Mouse (Mus musculus): Measurements from ENCODE around the gene Uqcrh.

The Uqcrh gene

GRCm38 (mm10) chr4:116059012-116059726, 15.7 kb downstream of the Uqcrh start:
- DNase-seq (ENCODE audit: extremely low read depth, insufficient read length, low spot score) = no peak

- no peak for DNase-seq (ENCODE audit: extremely low read depth, insufficient read length, low spot score)
Observed at GRCm38 (mm10) chr4:116057559-116057958, 17.3 kb downstream of the Uqcrh start.

DNA sequence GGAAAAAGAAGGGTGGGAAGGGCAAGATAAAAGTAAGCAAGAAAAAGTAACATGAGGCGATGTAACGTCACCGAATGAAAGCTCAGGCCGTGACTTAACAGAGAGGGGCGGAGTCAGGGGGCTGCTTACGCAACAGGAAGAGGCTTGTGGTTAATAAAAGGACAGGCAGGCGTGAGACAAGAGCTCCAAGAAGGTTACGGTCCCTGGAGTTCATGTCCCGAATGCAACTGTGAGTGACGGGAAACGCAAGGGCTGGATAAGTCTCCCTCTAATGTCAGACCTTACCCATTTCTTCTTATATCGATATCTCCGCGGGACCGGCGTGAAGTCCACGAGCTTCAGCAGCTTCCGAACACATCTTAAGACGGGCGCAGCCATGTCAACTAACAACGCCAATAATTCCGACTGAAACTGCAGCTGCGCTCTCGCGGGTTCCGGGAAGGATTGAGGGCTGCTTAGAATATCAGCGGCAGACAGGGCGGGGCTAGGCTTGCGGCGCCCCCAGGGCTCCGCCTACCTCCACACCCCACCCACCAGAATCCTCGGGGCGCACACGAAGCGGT, 21.4 kb downstream of the Uqcrh start, which contains the start of gene Nsun4:
Gene Nsun4 (minus strand): TSS at position 478 of the 563 bp plus-strand sequence.
- DNase-seq (ENCODE audit: extremely low read depth, insufficient read length, low spot score) = peak; percentile 95

GRCm38 (mm10) chr4:116052526-116053293, 22.2 kb downstream of the Uqcrh start:
- DNase-seq (ENCODE audit: extremely low read depth, insufficient read length, low spot score) = no peak

DNA sequence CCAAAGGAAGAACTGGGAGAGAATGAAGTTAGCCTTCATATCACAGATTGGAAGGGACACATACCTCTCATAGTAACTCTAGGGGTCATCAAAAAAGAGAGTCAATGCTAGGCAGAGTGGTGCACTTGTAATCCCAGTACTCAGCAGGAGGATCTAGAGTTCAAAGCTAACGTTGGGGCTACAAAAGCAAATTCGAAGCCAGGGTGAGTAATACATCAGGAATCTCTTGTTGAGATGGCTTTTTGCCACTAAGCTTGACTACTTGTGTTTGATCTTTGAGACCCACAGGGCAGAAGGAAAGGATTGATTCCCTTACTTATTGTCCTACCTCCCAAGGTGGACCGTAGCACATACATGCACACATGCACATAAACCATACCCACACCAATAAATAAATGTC, 25.7 kb downstream of the Uqcrh start:
- DNase-seq (ENCODE audit: extremely low read depth, insufficient read length, low spot score) = no peak

GRCm38 (mm10) chr4:116048130-116048920, 26.5 kb downstream of the Uqcrh start:
- no peak for DNase-seq (ENCODE audit: extremely low read depth, insufficient read length, low spot score)

DNA sequence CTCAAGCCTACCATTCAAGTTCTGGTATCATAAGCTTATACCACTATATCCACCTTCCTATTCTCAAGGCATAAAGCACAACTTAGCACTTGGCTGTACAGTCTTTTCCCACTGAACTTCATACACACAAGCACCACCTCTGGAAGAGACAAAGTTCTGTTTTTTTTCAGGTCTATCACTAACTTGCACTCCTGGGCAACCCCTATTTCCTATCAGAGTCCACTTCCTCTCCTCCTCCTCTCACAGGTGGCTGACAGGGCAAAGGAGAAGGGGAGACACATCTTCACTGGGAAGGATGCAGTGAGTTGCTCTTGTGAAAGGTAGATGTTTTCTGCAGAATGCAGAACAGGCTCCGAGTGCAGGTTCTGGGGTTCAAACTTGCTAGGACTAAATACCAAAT, 27.2 kb downstream of the Uqcrh start:
- DNase-seq (ENCODE audit: extremely low read depth, insufficient read length, low spot score) = no peak

DNA sequence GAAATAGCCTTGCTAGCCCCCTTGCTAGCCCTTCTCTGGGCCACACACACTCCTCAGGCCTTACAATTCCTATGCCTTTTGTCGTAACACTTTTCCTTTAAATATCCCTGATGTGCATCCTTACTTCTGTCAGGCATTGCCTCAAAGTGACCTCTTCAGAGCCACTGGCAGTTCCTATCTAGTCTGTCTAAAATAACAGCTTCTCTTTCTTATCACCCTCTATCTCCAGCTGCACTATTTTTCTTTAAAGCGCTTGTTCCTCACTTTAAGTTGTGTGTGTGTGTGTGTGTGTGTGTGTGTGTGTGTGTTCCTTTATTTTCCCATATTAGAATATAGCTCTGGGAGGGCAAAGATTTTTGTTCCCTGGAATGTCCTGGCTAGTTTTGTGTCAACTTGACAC, 28.3 kb downstream of the Uqcrh start:
- DNase-seq (ENCODE audit: extremely low read depth, insufficient read length, low spot score) = no peak

DNA sequence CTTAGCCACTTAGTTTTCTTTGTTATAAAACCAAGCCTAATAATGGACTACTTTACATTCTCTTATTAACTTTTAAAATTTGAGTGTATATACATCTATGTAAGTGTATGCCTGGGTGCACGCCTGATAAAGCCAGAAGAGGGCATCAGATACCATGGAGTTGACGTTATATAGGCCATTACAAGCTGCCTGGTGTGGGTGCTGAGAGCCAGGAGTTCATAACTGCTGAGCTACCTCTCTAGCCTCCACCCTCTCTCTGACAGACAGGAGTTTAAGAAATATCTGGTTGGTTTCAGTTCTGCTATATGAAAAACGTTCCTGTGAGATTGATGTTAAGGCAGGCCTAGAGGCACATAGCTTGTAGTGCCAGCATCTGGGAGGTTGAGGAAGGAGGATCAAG, 32.7 kb downstream of the Uqcrh start:
- no peak for DNase-seq (ENCODE audit: extremely low read depth, insufficient read length, low spot score)

GRCm38 (mm10) chr4:116040466-116040865, 34.4 kb downstream of the Uqcrh start:
- DNase-seq (ENCODE audit: extremely low read depth, insufficient read length, low spot score) = no peak

- no peak for DNase-seq (ENCODE audit: extremely low read depth, insufficient read length, low spot score)
Observed at GRCm38 (mm10) chr4:116033374-116033773, 41.5 kb downstream of the Uqcrh start.

DNA sequence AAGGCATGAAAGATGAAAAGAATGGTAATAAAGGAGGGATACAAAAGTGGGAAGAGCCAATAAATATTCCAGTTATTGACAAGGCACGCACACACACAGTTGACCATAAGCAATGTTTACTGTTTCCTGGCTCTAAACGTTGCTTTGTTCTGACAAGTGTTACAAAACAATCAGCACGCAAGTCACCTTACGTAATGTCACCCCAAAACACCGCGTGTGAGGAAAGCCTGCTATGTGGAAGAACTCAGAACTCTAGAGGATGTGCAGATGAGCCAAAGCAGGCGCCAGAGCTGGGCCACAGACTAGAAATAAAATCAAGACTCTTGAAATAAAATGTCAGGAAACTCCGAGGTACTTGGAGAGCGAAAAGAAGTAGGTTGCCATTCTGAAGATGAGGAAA, 42.0 kb downstream of the Uqcrh start:
- DNase-seq (ENCODE audit: extremely low read depth, insufficient read length, low spot score) = no peak

DNA sequence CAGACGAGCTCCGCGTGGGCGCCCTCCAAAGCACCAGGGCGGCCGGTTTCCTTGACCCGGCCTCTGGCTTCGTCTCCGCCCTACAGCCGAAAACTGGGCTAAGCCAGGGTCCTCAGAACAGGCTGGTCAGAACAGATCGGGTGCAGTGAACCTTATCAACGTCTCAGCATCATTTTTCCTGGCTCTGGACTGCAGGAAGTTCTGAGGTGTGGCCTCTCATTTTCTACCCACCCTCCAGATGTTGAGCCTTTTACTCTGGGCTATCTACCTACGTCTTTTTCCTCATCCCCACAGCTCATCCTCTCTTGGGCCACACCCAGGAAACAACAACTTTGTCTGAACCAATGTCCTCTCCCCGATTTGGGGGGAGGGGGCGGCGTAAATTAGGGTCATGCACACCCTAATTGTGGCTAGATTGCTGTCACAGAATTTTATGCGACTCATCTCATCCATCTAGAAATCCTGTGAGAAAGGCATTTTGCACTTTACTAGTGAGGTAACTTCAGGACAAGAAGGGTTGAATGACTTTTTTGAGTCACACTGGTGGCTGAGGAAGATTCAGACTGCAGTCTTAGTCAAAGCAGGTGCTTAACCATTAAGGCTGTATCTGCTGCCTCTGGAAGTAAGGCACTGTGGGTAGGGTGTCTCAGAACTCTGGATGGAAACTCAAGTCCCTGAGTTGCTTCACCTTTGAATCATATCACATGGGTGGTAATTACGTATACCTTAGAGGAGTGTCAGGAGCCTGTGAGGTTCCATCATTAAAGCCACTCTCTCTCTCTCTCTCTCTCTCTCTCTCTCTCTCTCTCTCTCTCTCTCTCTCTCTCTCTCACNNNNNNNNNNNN, 56.7 kb downstream of the Uqcrh start, which contains the start of gene Faah:
Gene Faah (minus strand): TSS at position 25 of the 845 bp plus-strand sequence.
- no peak for DNase-seq (ENCODE audit: extremely low read depth, insufficient read length, low spot score)

GRCm38 (mm10) chr4:116017300-116017901, 57.5 kb downstream of the Uqcrh start:
- peak; percentile 72 for DNase-seq (ENCODE audit: extremely low read depth, insufficient read length, low spot score)
